Mouse (Mus musculus) midbrain, embryonic 16.5 days (tissue): ENCODE results near the gene Greb1. TPM values are rescaled to one million over a fixed set of nuclear protein-coding genes. Genes with fewer than 3 reads are reported as not detected.

Experiments used
- ATAC-seq: fragments of 200-750 bp; cut with Nextera tagmentation; 2 replicates; pipeline ENCODE4 v1.8.0; 2017; ENCODE audit warnings: moderate TSS enrichment
- H3K27ac ChIP-seq: fragments of 300-500 bp; sonication (generic); 2 replicates; pipeline ENCODE4 v1.5.1; 2014; ENCODE audit warnings: mild to moderate bottlenecking, low read length, mixed read lengths
- H3K27me3 ChIP-seq: fragments of 300-500 bp; sonication (generic); 2 replicates; pipeline ENCODE4 v1.6.1; 2014; ENCODE audit warnings: low read depth, low read length, mixed read lengths; ENCODE audit not compliant: control insufficient read depth, insufficient read depth
- H3K36me3 ChIP-seq: fragments of 300-500 bp; sonication (generic); 2 replicates; pipeline ENCODE4 v1.6.1; 2014; ENCODE audit warnings: mild to moderate bottlenecking, low read length, moderate library complexity, mixed read lengths; ENCODE audit not compliant: control insufficient read depth, insufficient read depth
- H3K4me1 ChIP-seq: fragments of 300-500 bp; sonication (generic); 2 replicates; pipeline ENCODE4 v1.6.1; 2014; ENCODE audit warnings: mild to moderate bottlenecking, low read length, mixed read lengths; ENCODE audit not compliant: control insufficient read depth, insufficient read depth
- H3K4me2 ChIP-seq: fragments of 300-500 bp; sonication (generic); 2 replicates; pipeline ENCODE4 v1.6.1; 2014; ENCODE audit warnings: mild to moderate bottlenecking, low read length, mixed read lengths
- H3K4me3 ChIP-seq: fragments of 300-500 bp; sonication (generic); 2 replicates; pipeline ENCODE4 v1.5.1; 2014; ENCODE audit warnings: low read depth, mild to moderate bottlenecking, low read length, moderate library complexity, mixed read lengths
- H3K9ac ChIP-seq: fragments of 300-500 bp; sonication (generic); 2 replicates; pipeline ENCODE4 v1.6.1; 2014; ENCODE audit warnings: low read depth, low read length, mixed read lengths
- H3K9me3 ChIP-seq: fragments of 300-500 bp; sonication (generic); replicated peaks from 2 replicates; pipeline ENCODE4 v1.6.1; 2014; ENCODE audit warnings: mild to moderate bottlenecking, low read length, mixed read lengths; ENCODE audit not compliant: control insufficient read depth, poor library complexity, severe bottlenecking
- WGBS: fragments of 180-500 bp; shearing (Covaris S2); extraction: QIAGEN DNeasy Blood & Tissue Kit; methylation state at CpG from one replicate; pipeline ENCODE4 v1.1.7; 2014; 5-methylcytosine and 5-hydroxymethylcytosine counted together
- polyA plus RNA-seq: library from polyadenylated mRNA; unstranded; fragments of >200 nt; fragmentation: Nextera tagmentation; extraction: Ambion mirVana; gene quantifications from 2 replicates; pipeline ENCODE4 v1.2.1, GENCODE M21; 2015

Greb1 gene
- polyA plus RNA-seq, 1 experiment from 2014 or later = 0.98 TPM

- WGBS = 90% methylated on average over 2 of the region's 2 CpGs
- Histone ChIP-seq H3K36me3 (no peaks in the 10 kb centered on the region), H3K4me3 (no peak overlapping the region), H3K9me3 (no peaks in the 10 kb centered on the region), H3K27ac (no peak overlapping the region), H3K4me2 (no peak overlapping the region), H3K4me1 (no peaks in the 10 kb centered on the region), H3K27me3 (no peaks in the 10 kb centered on the region), H3K9ac (no peak overlapping the region)
- ATAC-seq = no peak
Measured at GRCm38 (mm10) chr12:16661936-16662335, 138.8 kb downstream of the Greb1 start.

DNA sequence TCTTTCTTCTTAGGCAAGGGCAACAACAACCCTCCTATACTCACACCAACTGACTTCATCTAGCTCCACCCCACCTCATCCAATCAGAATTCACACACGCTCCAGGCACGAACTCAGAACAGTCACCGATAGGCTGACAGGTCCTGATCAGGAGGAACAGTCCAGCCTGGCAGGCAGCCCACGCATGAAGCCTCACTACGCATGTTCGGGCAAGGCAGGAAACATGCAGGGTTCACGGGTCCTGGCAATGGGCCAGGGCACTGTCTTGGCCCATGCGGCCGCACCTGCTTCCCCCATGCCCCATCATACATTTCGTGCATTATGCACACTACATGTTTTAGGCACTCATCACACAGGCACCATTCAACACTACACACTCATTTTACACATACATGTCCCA lies 139.2 kb downstream of the Greb1 start:
- no peaks in the 10 kb centered on the region for H3K4me1 ChIP-seq
- H3K4me3 ChIP-seq = no peak overlapping the region
- H3K27me3 ChIP-seq = no peaks in the 10 kb centered on the region
- no peaks in the 10 kb centered on the region for H3K9me3 ChIP-seq
- no peak overlapping the region for H3K9ac ChIP-seq
- no peaks in the 10 kb centered on the region for H3K36me3 ChIP-seq
- H3K4me2 ChIP-seq = no peak overlapping the region
- 87% methylated on average over 10 of the region's 10 CpGs for WGBS
- H3K27ac ChIP-seq = no peak overlapping the region
- no peak for ATAC-seq

DNA sequence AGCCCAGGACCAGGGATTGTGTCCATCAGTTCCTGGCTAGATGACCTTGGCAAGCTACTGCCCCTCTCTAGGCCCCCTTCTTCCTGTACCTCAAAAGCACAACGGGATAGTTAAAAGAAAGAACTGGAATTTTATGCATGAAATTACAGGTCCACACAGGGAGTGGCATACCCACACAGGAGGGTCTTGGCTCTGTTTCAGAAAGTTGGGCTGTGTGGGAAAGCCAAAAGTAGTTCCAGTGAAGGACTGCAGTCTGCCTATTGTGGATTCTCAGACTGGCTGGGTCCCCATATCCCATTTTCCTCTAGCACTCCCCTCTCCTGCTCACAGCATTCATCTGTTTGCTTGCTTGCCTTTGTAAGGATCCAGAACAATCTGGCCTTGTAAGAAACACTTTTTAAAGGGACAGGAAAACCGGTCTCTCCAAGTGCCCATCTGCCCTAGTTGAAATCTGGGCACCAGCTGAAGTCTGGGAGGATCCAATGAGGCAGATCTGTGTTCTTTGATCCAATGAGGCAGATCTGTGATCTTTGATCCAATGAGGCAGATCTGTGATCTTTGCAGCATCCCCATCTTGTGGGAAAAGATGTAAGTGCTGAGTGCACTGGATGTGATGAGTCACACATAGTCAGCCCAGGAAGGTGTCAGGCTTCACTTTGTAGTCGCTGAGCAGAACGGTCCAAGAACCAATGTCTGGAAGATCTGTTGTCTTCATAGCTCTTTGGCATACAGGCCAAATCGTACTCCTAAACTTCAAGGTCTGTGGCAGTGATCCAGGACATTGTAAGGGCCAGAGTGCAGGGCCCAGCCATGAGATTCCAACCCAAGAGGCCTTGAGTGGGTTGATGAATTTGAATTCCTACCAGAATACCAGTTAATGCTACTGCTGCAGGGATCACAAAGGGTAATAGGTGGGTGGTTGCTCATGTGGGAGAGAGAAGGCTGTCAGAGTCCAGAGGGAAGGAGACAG lies 143.5 kb downstream of the Greb1 start:
- H3K36me3 ChIP-seq = no peaks in the 10 kb centered on the region
- no peaks in the 10 kb centered on the region for H3K9me3 ChIP-seq
- H3K4me2 ChIP-seq = no peak overlapping the region
- no peak for ATAC-seq
- no peak overlapping the region for H3K4me3 ChIP-seq
- no peak overlapping the region for H3K9ac ChIP-seq
- H3K27me3 ChIP-seq = peaks cover 31% of the 10 kb centered on the region
- 70% methylated on average over 5 of the region's 5 CpGs for WGBS
- H3K4me1 ChIP-seq = peaks cover 9% of the 10 kb centered on the region
- H3K27ac ChIP-seq = no peak overlapping the region

DNA sequence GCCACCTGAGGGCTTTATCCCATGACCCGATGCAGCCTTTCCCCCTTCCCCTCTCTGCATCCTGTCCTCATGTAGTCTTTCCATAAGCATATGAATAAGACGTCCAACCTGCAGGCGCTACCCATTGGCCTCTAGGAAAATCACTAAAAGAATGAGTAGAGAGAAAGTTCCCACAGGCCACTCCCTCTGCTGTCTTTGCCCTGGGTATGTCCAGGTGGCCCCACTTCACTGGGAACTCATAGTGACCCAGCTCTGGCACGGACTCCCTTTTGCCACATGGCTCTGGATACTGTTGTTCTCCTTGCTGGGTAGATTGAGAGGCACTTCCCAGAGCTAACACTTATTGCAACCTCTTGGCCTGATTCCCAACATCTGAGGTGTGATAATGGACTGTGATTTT lies 145.1 kb downstream of the Greb1 start:
- Histone ChIP-seq H3K27ac (no peak overlapping the region), H3K36me3 (no peaks in the 10 kb centered on the region), H3K4me3 (no peak overlapping the region), H3K4me1 (peaks cover 9% of the 10 kb centered on the region), H3K9ac (no peak overlapping the region), H3K9me3 (no peaks in the 10 kb centered on the region), H3K27me3 (peaks cover 31% of the 10 kb centered on the region), H3K4me2 (no peak overlapping the region)
- ATAC-seq = no peak
- WGBS = 78% methylated on average over 4 of the region's 4 CpGs

DNA sequence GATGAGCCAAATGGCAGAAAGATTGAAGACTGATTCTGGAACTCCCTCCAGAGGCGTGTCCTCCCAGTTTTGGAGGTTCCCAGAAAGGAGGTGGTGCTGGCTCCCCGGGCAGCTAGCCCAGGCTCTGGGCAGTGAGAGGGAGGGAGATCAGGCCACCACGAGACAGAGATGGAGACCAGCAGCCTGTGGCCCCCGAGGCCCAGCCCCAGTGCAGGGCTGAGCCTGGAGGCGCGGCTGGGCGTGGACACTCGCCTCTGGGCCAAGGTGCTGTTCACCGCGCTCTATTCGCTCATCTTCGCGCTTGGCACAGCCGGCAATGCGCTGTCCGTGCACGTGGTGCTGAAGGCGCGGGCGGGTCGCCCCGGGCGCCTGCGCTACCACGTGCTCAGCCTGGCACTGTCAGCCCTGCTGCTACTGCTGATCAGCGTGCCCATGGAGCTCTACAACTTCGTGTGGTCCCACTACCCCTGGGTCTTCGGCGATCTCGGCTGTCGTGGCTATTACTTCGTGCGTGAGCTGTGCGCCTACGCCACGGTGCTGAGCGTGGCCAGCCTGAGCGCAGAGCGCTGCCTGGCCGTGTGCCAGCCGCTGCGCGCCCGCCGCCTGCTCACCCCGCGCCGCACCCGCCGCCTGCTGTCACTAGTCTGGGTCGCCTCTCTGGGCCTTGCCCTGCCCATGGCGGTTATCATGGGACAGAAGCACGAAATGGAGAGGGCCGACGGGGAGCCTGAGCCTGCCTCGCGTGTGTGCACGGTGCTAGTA lies 147.2 kb downstream of the Greb1 start, which contains the start of gene Ntsr2:
Ntsr2 (plus strand) TSS at position 51 of the 762 bp plus-strand sequence.
- Histone ChIP-seq H3K27ac (no peak within 1 kb of the TSS), H3K4me1 (peaks cover 9% of the 10 kb centered on the region), H3K27me3 (peaks cover 31% of the 10 kb centered on the region), H3K4me2 (peak within 1 kb of the TSS; percentile 92), H3K9me3 (no peaks in the 10 kb centered on the region), H3K4me3 (peak within 1 kb of the TSS; percentile 44), H3K36me3 (no peaks in the 10 kb centered on the region), H3K9ac (peak within 1 kb of the TSS; percentile 53)
- ATAC-seq = peak; percentile 92
- WGBS = 4% methylated on average over 54 of the region's 58 CpGs

DNA sequence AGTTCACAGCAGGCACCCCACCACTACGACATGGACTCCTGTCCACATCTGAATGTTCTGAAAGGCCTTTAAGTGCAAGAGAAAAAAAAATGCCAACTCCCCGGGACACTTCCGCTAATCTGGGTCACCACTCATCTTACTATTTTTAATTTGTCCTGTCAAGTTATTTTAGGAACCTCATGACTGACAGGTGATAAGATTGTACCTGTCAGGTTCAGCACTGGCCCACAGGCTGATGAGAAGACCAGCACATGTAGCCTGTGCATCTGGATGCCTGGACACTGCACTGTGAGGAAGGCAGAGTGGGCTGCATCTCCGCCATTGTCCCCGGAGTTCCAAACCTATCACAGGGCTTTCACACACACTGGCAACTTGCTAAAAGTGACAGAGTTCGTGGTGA lies 150.9 kb downstream of the Greb1 start:
- Histone ChIP-seq H3K27ac (no peak overlapping the region), H3K27me3 (peaks cover 22% of the 10 kb centered on the region), H3K4me1 (peaks cover 9% of the 10 kb centered on the region), H3K36me3 (no peaks in the 10 kb centered on the region), H3K4me2 (no peak overlapping the region), H3K4me3 (no peak overlapping the region), H3K9ac (no peak overlapping the region), H3K9me3 (no peaks in the 10 kb centered on the region)
- WGBS = 85% methylated on average over 6 of the region's 6 CpGs
- ATAC-seq = no peak

GRCm38 (mm10) chr12:16648273-16648672 lies 152.4 kb downstream of the Greb1 start:
- Histone ChIP-seq H3K4me3 (no peak overlapping the region), H3K36me3 (no peaks in the 10 kb centered on the region), H3K4me2 (no peak overlapping the region), H3K27ac (no peak overlapping the region), H3K27me3 (peaks cover 7% of the 10 kb centered on the region), H3K4me1 (peaks cover 4% of the 10 kb centered on the region), H3K9ac (no peak overlapping the region), H3K9me3 (no peaks in the 10 kb centered on the region)
- ATAC-seq = no peak
- WGBS = 94% methylated on average over 6 of the region's 6 CpGs

DNA sequence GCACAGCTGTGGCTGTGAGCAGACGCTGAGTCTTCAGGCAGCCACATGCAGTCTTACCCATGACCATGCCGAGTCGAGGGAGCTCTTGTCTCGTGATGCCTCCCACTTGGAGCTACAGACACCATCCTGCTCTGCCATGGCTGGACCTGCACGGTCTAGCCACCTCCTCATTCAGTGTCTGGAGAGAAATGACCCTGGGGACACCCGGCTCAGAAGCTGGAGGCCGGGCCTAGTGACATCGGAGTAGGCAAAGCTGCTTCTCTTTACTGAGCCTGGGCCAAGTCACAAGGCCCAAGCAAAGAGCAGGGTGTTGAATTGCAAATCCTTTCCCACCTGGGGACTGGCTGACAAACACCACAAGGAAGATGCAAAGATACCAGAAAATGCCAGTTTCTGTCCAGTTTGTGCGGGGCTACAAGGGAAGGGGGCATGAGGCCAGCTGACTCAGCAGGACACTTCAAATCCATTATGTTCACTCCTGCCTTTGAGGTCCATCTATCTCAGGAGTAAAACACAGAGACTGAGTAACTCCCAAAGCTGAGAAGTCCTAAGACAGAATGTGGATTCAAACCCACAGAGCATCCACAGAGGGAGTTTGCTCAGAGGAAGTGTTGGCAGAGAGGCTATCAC lies 153.8 kb downstream of the Greb1 start:
- H3K27me3 ChIP-seq = no peaks in the 10 kb centered on the region
- no peaks in the 10 kb centered on the region for H3K9me3 ChIP-seq
- peaks cover 2% of the 10 kb centered on the region; the same call in 1 of the 2 replicates for H3K4me1 ChIP-seq
- no peak overlapping the region for H3K4me2 ChIP-seq
- no peak for ATAC-seq
- H3K36me3 ChIP-seq = no peaks in the 10 kb centered on the region
- 59% methylated on average over 9 of the region's 9 CpGs for WGBS
- H3K9ac ChIP-seq = no peak overlapping the region
- H3K27ac ChIP-seq = no peak overlapping the region
- H3K4me3 ChIP-seq = no peak overlapping the region
